Mouse (Mus musculus) MEL (cell line): ENCODE data around the gene Srsf7. TPM values are rescaled to one million over a fixed set of nuclear protein-coding genes. Genes with fewer than 3 reads are reported as not detected.

Experiments used
- DNase-seq: peaks from one replicate; pipeline ENCODE4 v3.0.0; 2011; ENCODE audit warnings: low read depth, low spot score
- H3K27ac ChIP-seq: 2 replicates; pipeline ENCODE4 v1.5.1; 2012; ENCODE audit warnings: low read depth, mild to moderate bottlenecking, control low read depth, low read length, moderate library complexity; ENCODE audit not compliant: control insufficient read depth
- H3K27me3 ChIP-seq, 2 experiments: fragments of 150-350 bp in 1 of 2; sonication (generic) in 1 of 2; 2 replicates each; pipeline ENCODE4 v1.6.1; 2012; ENCODE audit warnings: low read length in 2 of 2, mild to moderate bottlenecking in 2 of 2, improper control_type of control experiment in 1 of 2, moderate library complexity in 1 of 2; ENCODE audit not compliant: insufficient read depth in 2 of 2, control insufficient read depth in 1 of 2
- H3K36me3 ChIP-seq, 2 experiments: 2 replicates each; pipeline ENCODE4 v1.6.1; 2012 to 2014; ENCODE audit warnings: low read length in 2 of 2, improper control_type of control experiment in 1 of 2, inconsistent platforms in 1 of 2, mild to moderate bottlenecking in 1 of 2; ENCODE audit not compliant: insufficient read depth in 2 of 2, control insufficient read depth in 1 of 2
- H3K4me1 ChIP-seq, 2 experiments: fragments of 150-350 bp in 1 of 2; sonication (generic) in 1 of 2; 2 replicates each; pipeline ENCODE4 v1.6.1; 2012; ENCODE audit warnings: low read length in 2 of 2, improper control_type of control experiment in 1 of 2, mild to moderate bottlenecking in 1 of 2; ENCODE audit not compliant: insufficient read depth in 2 of 2, control insufficient read depth in 1 of 2
- H3K4me3 ChIP-seq, 2 experiments: fragments of 150-350 bp in 1 of 2; sonication (generic) in 1 of 2; 2 replicates each; pipeline ENCODE4 v1.5.1; 2012; ENCODE audit warnings: low read depth in 2 of 2, low read length in 2 of 2, mild to moderate bottlenecking in 2 of 2, moderate library complexity in 2 of 2, control low read depth in 1 of 2, improper control_type of control experiment in 1 of 2; ENCODE audit not compliant: control insufficient read depth in 1 of 2, insufficient read depth in 1 of 2
- H3K79me2 ChIP-seq: 2 replicates; pipeline ENCODE4 v1.6.1; 2012; ENCODE audit warnings: mild to moderate bottlenecking, low read length, moderate library complexity; ENCODE audit not compliant: control insufficient read depth, poor library complexity, insufficient read depth
- H3K9ac ChIP-seq: 2 replicates; pipeline ENCODE4 v1.6.1; 2012; ENCODE audit warnings: low read depth, mild to moderate bottlenecking, control low read depth, low read length, moderate library complexity; ENCODE audit not compliant: control insufficient read depth, poor library complexity, severe bottlenecking
- H3K9me3 ChIP-seq: fragments of 150-350 bp; sonication (generic); replicated peaks from 2 replicates; pipeline ENCODE4 v1.6.1; 2012; ENCODE audit warnings: mild to moderate bottlenecking, low read length, improper control_type of control experiment, moderate library complexity; ENCODE audit not compliant: insufficient read depth
- BHLHE40 ChIP-seq: IDR thresholded peaks from 2 replicates; pipeline ENCODE4 v1.6.1; 2012; ENCODE audit warnings: low read depth, mild to moderate bottlenecking, inconsistent platforms, low read length, improper control_type of control experiment, borderline replicate concordance
- CHD1 ChIP-seq: IDR thresholded peaks from 2 replicates; pipeline ENCODE4 v1.6.1; 2012; ENCODE audit warnings: low read depth, mild to moderate bottlenecking, inconsistent platforms, low read length, improper control_type of control experiment
- CHD2 ChIP-seq: IDR thresholded peaks from 2 replicates; pipeline ENCODE4 v1.6.1; 2011; ENCODE audit warnings: low read length, improper control_type of control experiment
- CTCF ChIP-seq, 3 experiments: IDR thresholded peaks in 2 of 3; conservative IDR thresholded peaks in 1 of 3; 2 replicates each; pipeline ENCODE4 v1.5.1; 2011 to 2012; ENCODE audit warnings: low read length in 3 of 3, low read depth in 2 of 3, mild to moderate bottlenecking in 2 of 3, improper control_type of control experiment in 1 of 3, inconsistent platforms in 1 of 3, mixed read lengths in 1 of 3, moderate library complexity in 1 of 3; ENCODE audit not compliant: control insufficient read depth in 1 of 3, insufficient read depth in 1 of 3, poor library complexity in 1 of 3, severe bottlenecking in 1 of 3
- ELF1 ChIP-seq: IDR thresholded peaks from 2 replicates; pipeline ENCODE4 v1.6.1; 2014; ENCODE audit warnings: low read depth, mild to moderate bottlenecking, inconsistent platforms, low read length, improper control_type of control experiment, moderate library complexity
- EP300 ChIP-seq, 2 experiments: IDR thresholded peaks; 2 replicates each; pipeline ENCODE4 v1.6.1; 2011; ENCODE audit warnings: improper control_type of control experiment in 2 of 2, low read length in 2 of 2, low read depth in 1 of 2, mild to moderate bottlenecking in 1 of 2
- ETS1 ChIP-seq: IDR thresholded peaks from 2 replicates; pipeline ENCODE4 v1.6.1; 2012; ENCODE audit warnings: low read depth, mild to moderate bottlenecking, inconsistent platforms, low read length, improper control_type of control experiment, moderate library complexity
- GATA1 ChIP-seq: IDR thresholded peaks from 2 replicates; pipeline ENCODE4 v1.6.1; 2011; ENCODE audit warnings: low read depth, low read length, improper control_type of control experiment
- MAFK ChIP-seq: IDR thresholded peaks from 2 replicates; pipeline ENCODE4 v1.6.1; 2011; ENCODE audit warnings: low read depth, mild to moderate bottlenecking, low read length, improper control_type of control experiment, borderline replicate concordance
- MAX ChIP-seq: IDR thresholded peaks from 2 replicates; pipeline ENCODE4 v1.6.1; 2011; ENCODE audit warnings: low read length, improper control_type of control experiment
- MAZ ChIP-seq: IDR thresholded peaks from 2 replicates; pipeline ENCODE4 v1.6.1; 2012; ENCODE audit warnings: low read depth, mild to moderate bottlenecking, inconsistent platforms, low read length, improper control_type of control experiment
- MEF2A ChIP-seq: IDR thresholded peaks from 2 replicates; pipeline ENCODE4 v1.6.1; 2014; ENCODE audit warnings: low read depth, mild to moderate bottlenecking, inconsistent platforms, low read length, improper control_type of control experiment; ENCODE audit not compliant: poor library complexity, insufficient replicate concordance, severe bottlenecking; ENCODE audit errors: extremely low read depth
- MXI1 ChIP-seq: IDR thresholded peaks from 2 replicates; pipeline ENCODE4 v1.6.1; 2011; ENCODE audit warnings: mild to moderate bottlenecking, low read depth, low read length, improper control_type of control experiment
- MYB ChIP-seq: IDR thresholded peaks from 2 replicates; pipeline ENCODE4 v1.6.1; 2011; ENCODE audit warnings: mild to moderate bottlenecking, low read depth, low read length, improper control_type of control experiment
- MYC ChIP-seq: IDR thresholded peaks from 2 replicates; pipeline ENCODE4 v1.6.1; 2011; ENCODE audit warnings: low read depth, mild to moderate bottlenecking, low read length, improper control_type of control experiment, moderate library complexity
- NELFE ChIP-seq: IDR thresholded peaks from 2 replicates; pipeline ENCODE4 v1.6.1; 2011; ENCODE audit warnings: low read depth, low read length, improper control_type of control experiment
- POLR2A ChIP-seq, 2 experiments: IDR thresholded peaks; 2 replicates each; pipeline ENCODE4 v1.6.1; 2011 to 2012; ENCODE audit warnings: low read length in 2 of 2, mild to moderate bottlenecking in 2 of 2, control low read depth in 1 of 2, improper control_type of control experiment in 1 of 2, low read depth in 1 of 2, moderate library complexity in 1 of 2; ENCODE audit not compliant: control insufficient read depth in 1 of 2, insufficient read depth in 1 of 2, poor library complexity in 1 of 2
- RAD21 ChIP-seq: IDR thresholded peaks from 2 replicates; pipeline ENCODE4 v1.6.1; 2011; ENCODE audit warnings: mild to moderate bottlenecking, low read depth, low read length, improper control_type of control experiment
- RCOR1 ChIP-seq: IDR thresholded peaks from 2 replicates; pipeline ENCODE4 v1.6.1; 2012; ENCODE audit warnings: low read depth, mild to moderate bottlenecking, inconsistent platforms, low read length, improper control_type of control experiment
- SIN3A ChIP-seq: IDR thresholded peaks from 2 replicates; pipeline ENCODE4 v1.6.1; 2012; ENCODE audit warnings: low read length, improper control_type of control experiment, inconsistent platforms
- TCF12 ChIP-seq: IDR thresholded peaks from 2 replicates; pipeline ENCODE4 v1.6.1; 2014; ENCODE audit warnings: low read depth, mild to moderate bottlenecking, inconsistent platforms, low read length, improper control_type of control experiment, moderate library complexity
- USF1 ChIP-seq: IDR thresholded peaks from 2 replicates; pipeline ENCODE4 v1.6.1; 2014; ENCODE audit warnings: low read depth, mild to moderate bottlenecking, inconsistent platforms, low read length, improper control_type of control experiment, moderate library complexity
- USF2 ChIP-seq, 2 experiments: IDR thresholded peaks; 2 replicates each; pipeline ENCODE4 v1.6.1; 2011 to 2012; ENCODE audit warnings: improper control_type of control experiment in 2 of 2, low read length in 2 of 2, borderline replicate concordance in 1 of 2, inconsistent platforms in 1 of 2, low read depth in 1 of 2, mild to moderate bottlenecking in 1 of 2; ENCODE audit not compliant: insufficient read depth in 1 of 2
- ZMIZ1 ChIP-seq: IDR thresholded peaks from 2 replicates; pipeline ENCODE4 v1.6.1; 2012; ENCODE audit warnings: low read depth, mild to moderate bottlenecking, inconsistent platforms, low read length, improper control_type of control experiment, moderate library complexity
- ZNF384 ChIP-seq: IDR thresholded peaks from 2 replicates; pipeline ENCODE4 v1.6.1; 2012; ENCODE audit warnings: low read depth, mild to moderate bottlenecking, inconsistent platforms, low read length, improper control_type of control experiment
- polyA plus RNA-seq, 2 experiments: library from polyadenylated mRNA; stranded (reverse) in 1 of 2; unstranded in 1 of 2; fragments of >175 nt in 1 of 2; fragments of >200 nt in 1 of 2; gene quantifications; 2 replicates each; pipeline versions ENCODE4 v1.2.1 to v1.2.4; 2012; ENCODE audit warnings: low replicate concordance in 2 of 2, low read depth in 1 of 2; ENCODE audit not compliant: insufficient read length in 2 of 2, insufficient read depth in 1 of 2, missing spikeins in 1 of 2
- total RNA-seq: library from RNA; depleted of rRNA; stranded (reverse); fragments of 300-350 nt; gene quantifications from 2 replicates; pipeline ENCODE4 v1.2.3, GENCODE M21; 2012

Gene Srsf7
- total and polyA plus RNA-seq, 3 experiments, result 399 to 425 TPM; not detected in 1

GRCm38 (mm10) chr17:80221890-80222628, 15.0 kb upstream of the Srsf7 start:
- H3K4me3 ChIP-seq, result no peak overlapping the region
- TF ChIP-seq RAD21, result peak; percentile 14
- peak; percentile 44 to 53 (median 45) for TF ChIP-seq CTCF (IDR thresholded peaks at IDR 0.05 in 2 of 3, conservative IDR thresholded peaks at IDR 0.05 in 1 of 3; ENCODE audit: control insufficient read depth in 1 of 3, insufficient read depth in 1 of 3, low read depth in 2 of 3, low read length in 3 of 3, poor library complexity in 1 of 3, severe bottlenecking in 1 of 3)
- TF ChIP-seq GATA1, result peak; percentile 52
- TF ChIP-seq POLR2A (IDR thresholded peaks at IDR 0.05; ENCODE audit: control insufficient read depth in 1 of 2, insufficient read depth in 1 of 2, low read depth in 1 of 2, low read length in 2 of 2, poor library complexity in 1 of 2), result no peak
- H3K9me3 ChIP-seq, result no peaks in the 10 kb centered on the region
- peaks cover 9 to 20% of the 10 kb centered on the region in 2 experiments for H3K4me1 ChIP-seq
- peaks cover 0 to 24% of the 10 kb centered on the region in 2 experiments; a peak in 2 of 4 replicates for H3K36me3 ChIP-seq
- peak; percentile 74 for DNase-seq
- H3K27ac ChIP-seq, result peak overlapping the region; percentile 46
- H3K9ac ChIP-seq, result no peak overlapping the region
- H3K27me3 ChIP-seq, result no peaks in the 10 kb centered on the region
- no peaks in the 10 kb centered on the region for H3K79me2 ChIP-seq

- Histone ChIP-seq H3K4me3 (peak overlapping the region in 1 of 2 experiments; percentile 21; a peak in 2 of 4 replicates), H3K4me1 (peaks cover 9 to 20% of the 10 kb centered on the region in 2 experiments), H3K27me3 (no peaks in the 10 kb centered on the region), H3K9ac (no peak overlapping the region), H3K36me3 (peaks cover 0 to 24% of the 10 kb centered on the region in 2 experiments; a peak in 2 of 4 replicates), H3K79me2 (no peaks in the 10 kb centered on the region), H3K9me3 (no peaks in the 10 kb centered on the region), H3K27ac (peak overlapping the region; percentile 50)
- peak; percentile 76 for TF ChIP-seq GATA1
- TF ChIP-seq NELFE, result no peak
- TF ChIP-seq MXI1, result peak; percentile 89
- peak; percentile 38; the same call in 1 of the 2 replicates for TF ChIP-seq MEF2A
- TF ChIP-seq ETS1, result peak; percentile 83
- 0 out of 2 replicates have a peak, but pooled peaks have one; percentile 15 for TF ChIP-seq MAZ
- peak; percentile 85 for TF ChIP-seq TCF12
- TF ChIP-seq ELF1, result no peak
- TF ChIP-seq MYC, result 0 out of 2 replicates have a peak, but pooled peaks have one; percentile 39
- TF ChIP-seq MAX, result peak; percentile 69
- TF ChIP-seq MAFK, result no peak; the same call in 1 of the 2 replicates
- peak; percentile 89 for TF ChIP-seq USF1
- TF ChIP-seq MYB, result peak; percentile 87
- peak; percentile 95 for TF ChIP-seq BHLHE40
- TF ChIP-seq CHD1, result no peak
- TF ChIP-seq EP300 (IDR thresholded peaks at IDR 0.05; ENCODE audit: low read depth in 1 of 2, low read length in 2 of 2), result peak; percentile 81 to 92
- TF ChIP-seq ZNF384, result no peak
- 0 out of 2 replicates have a peak, but pooled peaks have one; percentile 29 for TF ChIP-seq ZMIZ1
- TF ChIP-seq RCOR1, result peak; percentile 98
- peak in 1 of 2 experiments; percentile 49; a peak in 1 of 4 replicates for TF ChIP-seq USF2 (IDR thresholded peaks at IDR 0.05; ENCODE audit: borderline replicate concordance in 1 of 2, insufficient read depth in 1 of 2, low read depth in 1 of 2, low read length in 2 of 2)
- peak; percentile 86 for TF ChIP-seq SIN3A
- TF ChIP-seq CHD2, result peak; percentile 27; the same call in 1 of the 2 replicates
- peak; percentile 79 for DNase-seq
Observed at GRCm38 (mm10) chr17:80221202-80221601, 14.1 kb upstream of the Srsf7 start.
